Mouse (Mus musculus): ENCODE data around the gene Pmpca.

Pmpca gene

GRCm38 (mm10) chr2:26429851-26430250, 40.7 kb downstream of the Pmpca start:
- in situ Hi-C loops (cut with MboI, MseI): no loop called here

- in situ Hi-C loops (cut with MboI, MseI): no loop called here
These were observed 45.8 kb downstream of the Pmpca start for GRCm38 (mm10) chr2:26434791-26435572.

DNA sequence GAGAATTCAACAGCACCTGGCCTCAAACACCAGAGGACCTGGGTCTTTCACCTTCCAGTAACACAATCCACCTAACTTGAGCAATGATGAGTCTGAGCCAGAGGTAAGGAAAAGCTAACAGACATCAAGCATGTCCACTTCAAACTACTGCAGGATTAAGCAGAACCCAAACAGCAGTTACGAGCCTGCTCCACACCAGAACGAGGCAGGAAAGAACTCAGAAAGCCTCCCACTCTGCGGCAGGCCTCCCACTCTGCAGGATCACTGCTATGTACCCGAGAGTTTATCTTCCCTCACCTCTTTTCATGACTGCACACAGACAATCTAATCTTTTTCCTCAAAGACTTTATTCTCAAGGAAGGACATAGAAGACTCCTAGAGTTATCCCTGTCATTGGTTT, 48.1 kb downstream of the Pmpca start:
- in situ Hi-C loops (cut with MboI, MseI): no loop called here

- in situ Hi-C loops (cut with MboI, MseI): no loop called here
These were observed 49.2 kb downstream of the Pmpca start for GRCm38 (mm10) chr2:26438373-26438772.

GRCm38 (mm10) chr2:26439671-26440070, 50.5 kb downstream of the Pmpca start:
- in situ Hi-C loops (cut with MboI, MseI): no loop called here

DNA sequence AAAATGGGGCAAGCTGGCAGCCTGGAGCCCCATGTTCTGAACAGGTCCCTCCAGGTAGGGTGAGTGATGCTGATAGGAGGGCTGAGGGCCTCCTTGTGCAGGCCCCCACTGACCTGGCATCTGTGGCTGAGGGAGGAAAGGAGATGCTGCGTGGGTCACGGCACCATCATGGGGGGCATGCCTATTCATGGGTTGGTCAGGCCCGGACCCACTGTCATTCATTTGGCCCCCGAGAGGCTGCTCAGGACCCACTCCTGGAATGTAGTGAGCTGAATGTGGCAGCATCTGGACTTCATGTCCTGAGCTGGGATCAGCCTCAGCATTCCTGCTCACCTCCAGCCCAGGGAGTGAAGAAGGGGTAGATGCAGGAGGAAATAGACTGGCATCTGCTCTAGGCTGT, 52.1 kb downstream of the Pmpca start:
- in situ Hi-C loops (cut with MboI, MseI): no loop called here

DNA sequence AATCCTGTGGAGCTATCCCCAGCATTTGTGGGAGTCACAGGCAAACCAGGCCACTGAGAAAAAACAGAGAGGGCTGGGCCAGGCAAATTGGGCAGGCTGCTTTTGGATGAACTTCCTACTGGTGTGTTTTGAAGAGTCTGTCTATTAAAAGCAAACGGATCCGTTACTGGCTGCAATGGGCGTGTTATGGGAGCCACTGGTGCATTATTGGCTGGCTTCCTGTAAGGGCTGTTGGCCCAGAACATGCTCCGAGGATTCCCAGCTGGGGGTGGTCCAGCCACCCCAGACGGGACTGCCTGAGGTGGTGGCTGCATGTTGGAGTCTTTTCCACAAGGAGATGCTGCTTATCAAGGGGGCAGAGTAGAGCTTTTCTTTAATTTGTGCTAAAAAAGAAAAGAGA, 52.5 kb downstream of the Pmpca start:
- in situ Hi-C loops (cut with MboI, MseI): no loop called here

DNA sequence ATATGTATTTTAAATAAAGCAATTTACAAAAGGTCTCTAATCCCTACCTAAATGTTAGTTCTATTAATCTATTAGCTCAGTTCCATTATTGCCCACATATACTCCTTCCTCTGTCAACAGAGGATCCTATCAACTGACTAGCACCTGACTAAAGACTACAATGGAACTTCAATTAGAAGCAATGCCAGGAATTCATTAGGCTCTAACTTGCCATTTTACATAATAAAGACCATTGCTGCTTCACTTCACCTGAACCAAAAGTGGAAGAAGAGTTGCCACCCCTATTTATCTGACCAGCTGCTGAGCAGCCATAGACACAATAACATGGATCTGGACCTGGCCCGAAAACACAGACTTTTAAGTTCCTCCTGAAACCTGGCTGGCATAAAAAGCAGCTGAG, 53.7 kb downstream of the Pmpca start:
- in situ Hi-C loops (cut with MboI, MseI): no loop called here

DNA sequence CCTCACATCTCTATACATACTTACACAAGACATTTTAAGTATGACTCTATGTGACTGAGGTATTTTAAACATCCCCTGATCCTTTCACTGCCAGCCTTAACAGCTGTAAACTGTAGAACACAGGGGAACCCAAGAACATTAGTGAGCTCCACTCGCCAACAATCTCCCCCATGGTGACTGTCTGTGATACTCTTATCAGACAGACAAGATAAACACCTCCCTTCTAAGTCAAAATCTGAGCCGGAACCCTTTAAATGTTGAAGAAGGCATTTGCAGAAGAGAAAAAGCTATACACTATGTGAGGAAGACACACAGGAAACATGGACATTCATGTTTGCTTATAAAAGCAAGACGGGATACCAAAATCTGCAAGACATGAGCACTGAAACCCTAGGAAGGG, 54.7 kb downstream of the Pmpca start:
- in situ Hi-C loops (cut with MboI, MseI): no loop called here

DNA sequence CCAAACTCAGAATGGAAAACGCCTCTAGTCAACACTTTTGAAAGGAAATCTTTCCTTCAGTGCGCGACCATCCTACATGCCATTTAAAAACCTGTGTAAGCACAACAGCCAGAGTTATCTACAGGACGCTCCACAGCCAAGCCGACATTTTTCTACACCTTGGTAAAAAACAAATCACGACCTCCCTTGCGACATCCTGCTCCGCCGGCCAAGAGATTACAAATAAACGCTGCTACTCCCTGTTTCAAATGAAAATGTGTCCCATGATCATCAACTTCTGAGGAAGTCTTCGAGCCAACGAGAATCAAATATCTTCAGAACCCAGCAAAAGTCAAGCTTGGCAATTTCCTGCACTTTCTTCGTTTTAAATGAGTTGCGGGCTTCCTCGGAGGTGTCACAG, 55.2 kb downstream of the Pmpca start:
- in situ Hi-C loops (cut with MboI, MseI): no loop called here

- in situ Hi-C loops (cut with MboI, MseI): loop anchor here (5.0 kb wide), 1 partner anchor 462 kb away; no protein-coding TSS in a partner anchor
These were observed 56.0 kb downstream of the Pmpca start, which contains the start of gene Sec16a for GRCm38 (mm10) chr2:26444946-26445665. Sec16a (minus strand) TSS chr2:26445216.

GRCm38 (mm10) chr2:26445666-26446445, 56.7 kb downstream of the Pmpca start:
- in situ Hi-C loops (cut with MboI, MseI): loop anchor here (5.0 kb wide), 1 partner anchor 461 kb away; no protein-coding TSS in a partner anchor

- in situ Hi-C loops (cut with MboI, MseI): loop anchor here (5.0 kb wide), 1 partner anchor 461 kb away; no protein-coding TSS in a partner anchor
These were observed 57.5 kb downstream of the Pmpca start for GRCm38 (mm10) chr2:26446671-26447070.

Data from regulatory T cell (primary cell).